Mouse (Mus musculus): ENCODE data around the gene Ptprj. TPM values are rescaled to one million over a fixed set of nuclear protein-coding genes. Genes with fewer than 3 reads are reported as not detected.

Ptprj gene
- polyA plus RNA-seq, 1 experiment from 2014 or later: 1.7 TPM

- H3K27me3 ChIP-seq (ENCODE audit: control insufficient read depth, insufficient read depth, low read length): no peaks in the 10 kb centered on the region
- H3K9me3 ChIP-seq (replicated peaks; ENCODE audit: control insufficient read depth, low read length): no peaks in the 10 kb centered on the region
- no peak for ATAC-seq (replicated peaks; ENCODE audit: insufficient number of reproducible peaks, low FRiP score, low TSS enrichment)
- H3K4me2 ChIP-seq: no peak overlapping the region
- H3K4me3 ChIP-seq (ENCODE audit: low read depth, low read length): no peak overlapping the region
- WGBS (ENCODE audit: insufficient replicate concordance): 84% methylated on average over 5 of the region's 5 CpGs
- no peak overlapping the region for H3K9ac ChIP-seq (ENCODE audit: low read depth, low read length)
- H3K27ac ChIP-seq (ENCODE audit: low read depth, low read length): no peak overlapping the region
- H3K36me3 ChIP-seq (ENCODE audit: control insufficient read depth, insufficient read depth, low read length): no peaks in the 10 kb centered on the region
- no peaks in the 10 kb centered on the region for H3K4me1 ChIP-seq (ENCODE audit: control insufficient read depth, insufficient read depth, low read length)
Observed at GRCm38 (mm10) chr2:90545261-90545660, 35.2 kb downstream of the Ptprj start.

- no peak overlapping the region for H3K27ac ChIP-seq (ENCODE audit: low read depth, low read length)
- no peaks in the 10 kb centered on the region for H3K9me3 ChIP-seq (replicated peaks; ENCODE audit: control insufficient read depth, low read length)
- no peaks in the 10 kb centered on the region for H3K36me3 ChIP-seq (ENCODE audit: control insufficient read depth, insufficient read depth, low read length)
- H3K4me3 ChIP-seq (ENCODE audit: low read depth, low read length): no peak overlapping the region
- H3K27me3 ChIP-seq (ENCODE audit: control insufficient read depth, insufficient read depth, low read length): no peaks in the 10 kb centered on the region
- H3K4me2 ChIP-seq: no peak overlapping the region
- no peaks in the 10 kb centered on the region for H3K4me1 ChIP-seq (ENCODE audit: control insufficient read depth, insufficient read depth, low read length)
- WGBS (ENCODE audit: insufficient replicate concordance): 96% methylated on average over 3 of the region's 3 CpGs
- no peak for ATAC-seq (replicated peaks; ENCODE audit: insufficient number of reproducible peaks, low FRiP score, low TSS enrichment)
- H3K9ac ChIP-seq (ENCODE audit: low read depth, low read length): no peak overlapping the region
Observed at GRCm38 (mm10) chr2:90543989-90544388, 36.5 kb downstream of the Ptprj start.

DNA sequence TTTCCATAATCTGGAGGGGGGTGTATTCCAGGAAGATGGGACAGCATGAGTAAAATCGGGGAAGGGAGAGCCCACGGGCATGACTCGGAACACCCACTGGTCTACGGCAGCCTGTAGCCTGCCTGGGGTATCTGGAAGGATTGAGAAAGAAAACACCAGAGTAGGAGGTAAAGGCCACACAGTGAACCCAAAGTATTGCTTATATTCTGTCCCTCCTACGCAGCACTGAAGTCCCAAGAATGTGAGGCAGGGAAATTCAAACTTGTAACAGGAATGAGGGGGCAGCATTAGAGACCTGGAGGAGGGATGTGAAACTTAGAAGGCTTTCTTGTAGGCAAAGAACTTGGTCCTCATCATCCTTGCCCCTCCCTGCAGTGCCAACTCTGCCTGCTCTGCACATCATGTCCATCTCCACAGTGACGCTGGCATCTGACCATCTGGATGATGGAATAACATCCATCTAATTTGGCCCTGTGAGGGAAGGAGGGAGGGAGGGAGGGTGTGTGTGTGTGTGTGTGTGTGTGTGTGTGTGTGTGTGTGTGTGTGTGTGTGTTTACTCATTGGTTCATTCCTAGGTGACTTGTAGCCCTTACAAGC is 37.2 kb downstream of the Ptprj start:
- no peaks in the 10 kb centered on the region for H3K4me1 ChIP-seq (ENCODE audit: control insufficient read depth, insufficient read depth, low read length)
- no peak overlapping the region for H3K4me2 ChIP-seq
- no peaks in the 10 kb centered on the region for H3K27me3 ChIP-seq (ENCODE audit: control insufficient read depth, insufficient read depth, low read length)
- no peaks in the 10 kb centered on the region for H3K9me3 ChIP-seq (replicated peaks; ENCODE audit: control insufficient read depth, low read length)
- H3K4me3 ChIP-seq (ENCODE audit: low read depth, low read length): no peak overlapping the region
- H3K27ac ChIP-seq (ENCODE audit: low read depth, low read length): no peak overlapping the region
- ATAC-seq (replicated peaks; ENCODE audit: insufficient number of reproducible peaks, low FRiP score, low TSS enrichment): no peak
- no peaks in the 10 kb centered on the region for H3K36me3 ChIP-seq (ENCODE audit: control insufficient read depth, insufficient read depth, low read length)
- 82% methylated on average over 6 of the region's 6 CpGs for WGBS (ENCODE audit: insufficient replicate concordance)
- H3K9ac ChIP-seq (ENCODE audit: low read depth, low read length): no peak overlapping the region

GRCm38 (mm10) chr2:90542656-90543055 is 37.8 kb downstream of the Ptprj start:
- Histone ChIP-seq H3K9me3 (replicated peaks; ENCODE audit: control insufficient read depth, low read length) (no peaks in the 10 kb centered on the region), H3K27ac (ENCODE audit: low read depth, low read length) (no peak overlapping the region), H3K4me2 (no peak overlapping the region), H3K27me3 (ENCODE audit: control insufficient read depth, insufficient read depth, low read length) (no peaks in the 10 kb centered on the region), H3K4me3 (ENCODE audit: low read depth, low read length) (no peak overlapping the region), H3K36me3 (ENCODE audit: control insufficient read depth, insufficient read depth, low read length) (no peaks in the 10 kb centered on the region), H3K9ac (ENCODE audit: low read depth, low read length) (no peak overlapping the region), H3K4me1 (ENCODE audit: control insufficient read depth, insufficient read depth, low read length) (no peaks in the 10 kb centered on the region)
- no peak for ATAC-seq (replicated peaks; ENCODE audit: insufficient number of reproducible peaks, low FRiP score, low TSS enrichment)
- 87% methylated on average over 2 of the region's 2 CpGs for WGBS (ENCODE audit: insufficient replicate concordance)

- H3K27me3 ChIP-seq (ENCODE audit: control insufficient read depth, insufficient read depth, low read length): no peaks in the 10 kb centered on the region
- H3K4me2 ChIP-seq: no peak overlapping the region
- no peaks in the 10 kb centered on the region for H3K36me3 ChIP-seq (ENCODE audit: control insufficient read depth, insufficient read depth, low read length)
- 77% methylated on average over 4 of the region's 4 CpGs for WGBS (ENCODE audit: insufficient replicate concordance)
- H3K4me3 ChIP-seq (ENCODE audit: low read depth, low read length): no peak overlapping the region
- no peak overlapping the region for H3K27ac ChIP-seq (ENCODE audit: low read depth, low read length)
- no peak overlapping the region for H3K9ac ChIP-seq (ENCODE audit: low read depth, low read length)
- ATAC-seq (replicated peaks; ENCODE audit: insufficient number of reproducible peaks, low FRiP score, low TSS enrichment): no peak
- no peaks in the 10 kb centered on the region for H3K9me3 ChIP-seq (replicated peaks; ENCODE audit: control insufficient read depth, low read length)
- H3K4me1 ChIP-seq (ENCODE audit: control insufficient read depth, insufficient read depth, low read length): no peaks in the 10 kb centered on the region
Observed at GRCm38 (mm10) chr2:90539206-90539605, 41.2 kb downstream of the Ptprj start.

GRCm38 (mm10) chr2:90537244-90537643 is 43.2 kb downstream of the Ptprj start:
- ATAC-seq (replicated peaks; ENCODE audit: insufficient number of reproducible peaks, low FRiP score, low TSS enrichment): no peak
- no peak overlapping the region for H3K4me3 ChIP-seq (ENCODE audit: low read depth, low read length)
- H3K4me1 ChIP-seq (ENCODE audit: control insufficient read depth, insufficient read depth, low read length): no peaks in the 10 kb centered on the region
- no peak overlapping the region for H3K4me2 ChIP-seq
- no peaks in the 10 kb centered on the region for H3K36me3 ChIP-seq (ENCODE audit: control insufficient read depth, insufficient read depth, low read length)
- no peaks in the 10 kb centered on the region for H3K27me3 ChIP-seq (ENCODE audit: control insufficient read depth, insufficient read depth, low read length)
- WGBS (ENCODE audit: insufficient replicate concordance): 77% methylated on average over 4 of the region's 4 CpGs
- H3K27ac ChIP-seq (ENCODE audit: low read depth, low read length): no peak overlapping the region
- no peak overlapping the region for H3K9ac ChIP-seq (ENCODE audit: low read depth, low read length)
- H3K9me3 ChIP-seq (replicated peaks; ENCODE audit: control insufficient read depth, low read length): no peaks in the 10 kb centered on the region

- Histone ChIP-seq H3K4me1 (ENCODE audit: control insufficient read depth, insufficient read depth, low read length) (no peaks in the 10 kb centered on the region), H3K27ac (ENCODE audit: low read depth, low read length) (no peak overlapping the region), H3K4me3 (ENCODE audit: low read depth, low read length) (no peak overlapping the region), H3K9me3 (replicated peaks; ENCODE audit: control insufficient read depth, low read length) (no peaks in the 10 kb centered on the region), H3K9ac (ENCODE audit: low read depth, low read length) (no peak overlapping the region), H3K27me3 (ENCODE audit: control insufficient read depth, insufficient read depth, low read length) (no peaks in the 10 kb centered on the region), H3K36me3 (ENCODE audit: control insufficient read depth, insufficient read depth, low read length) (no peaks in the 10 kb centered on the region), H3K4me2 (no peak overlapping the region)
- no peak for ATAC-seq (replicated peaks; ENCODE audit: insufficient number of reproducible peaks, low FRiP score, low TSS enrichment)
- 35% methylated on average over 9 of the region's 9 CpGs for whole genome bisulfite sequencing (ENCODE audit: insufficient replicate concordance)
Observed at GRCm38 (mm10) chr2:90536555-90536954, 43.9 kb downstream of the Ptprj start.

DNA sequence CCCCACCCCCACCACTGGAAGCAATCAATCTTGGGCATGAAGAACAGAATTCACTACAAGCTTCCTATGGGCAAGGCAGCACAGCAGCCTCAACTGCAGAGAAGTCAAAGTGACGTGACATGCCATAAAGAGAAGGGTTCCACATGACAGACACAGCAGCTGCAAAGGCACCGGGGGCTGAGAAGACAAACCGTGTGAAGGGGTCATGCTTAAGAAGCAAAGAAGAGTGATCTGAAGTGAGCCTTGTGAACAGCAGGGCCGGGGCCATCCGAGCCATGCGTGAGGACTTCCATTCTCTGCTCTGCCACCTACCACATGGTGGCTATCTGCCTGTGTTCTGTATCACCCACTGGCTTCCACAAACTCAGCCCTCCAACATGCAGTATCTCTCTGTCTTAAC is 45.7 kb downstream of the Ptprj start:
- H3K36me3 ChIP-seq (ENCODE audit: control insufficient read depth, insufficient read depth, low read length): no peaks in the 10 kb centered on the region
- no peak overlapping the region for H3K4me2 ChIP-seq
- no peak overlapping the region for H3K9ac ChIP-seq (ENCODE audit: low read depth, low read length)
- WGBS (ENCODE audit: insufficient replicate concordance): 87% methylated on average over 6 of the region's 6 CpGs
- ATAC-seq (replicated peaks; ENCODE audit: insufficient number of reproducible peaks, low FRiP score, low TSS enrichment): no peak
- no peaks in the 10 kb centered on the region for H3K9me3 ChIP-seq (replicated peaks; ENCODE audit: control insufficient read depth, low read length)
- no peak overlapping the region for H3K27ac ChIP-seq (ENCODE audit: low read depth, low read length)
- H3K27me3 ChIP-seq (ENCODE audit: control insufficient read depth, insufficient read depth, low read length): no peaks in the 10 kb centered on the region
- no peaks in the 10 kb centered on the region for H3K4me1 ChIP-seq (ENCODE audit: control insufficient read depth, insufficient read depth, low read length)
- no peak overlapping the region for H3K4me3 ChIP-seq (ENCODE audit: low read depth, low read length)

- no peaks in the 10 kb centered on the region for H3K9me3 ChIP-seq (replicated peaks; ENCODE audit: control insufficient read depth, low read length)
- no peak overlapping the region for H3K9ac ChIP-seq (ENCODE audit: low read depth, low read length)
- no peak overlapping the region for H3K27ac ChIP-seq (ENCODE audit: low read depth, low read length)
- H3K36me3 ChIP-seq (ENCODE audit: control insufficient read depth, insufficient read depth, low read length): no peaks in the 10 kb centered on the region
- ATAC-seq (replicated peaks; ENCODE audit: insufficient number of reproducible peaks, low FRiP score, low TSS enrichment): no peak
- H3K4me3 ChIP-seq (ENCODE audit: low read depth, low read length): no peak overlapping the region
- H3K4me1 ChIP-seq (ENCODE audit: control insufficient read depth, insufficient read depth, low read length): no peaks in the 10 kb centered on the region
- WGBS (ENCODE audit: insufficient replicate concordance): 91% methylated on average over 7 of the region's 7 CpGs
- H3K27me3 ChIP-seq (ENCODE audit: control insufficient read depth, insufficient read depth, low read length): no peaks in the 10 kb centered on the region
- H3K4me2 ChIP-seq: no peak overlapping the region
Observed at GRCm38 (mm10) chr2:90533944-90534343, 46.5 kb downstream of the Ptprj start.
